Mouse (Mus musculus) naive thymus-derived CD4-positive, alpha-beta T cell, adult 2 months (primary cell): ENCODE measurements at regions not wholly inside any gene's neighbourhood (a gene's known extent, or its start where the extent isn't known, plus 50 kb on each side); places are given as distances from the start of the nearest gene placed in this dataset.
"Not testable (repeated sequence)": the region's sequence is repeated elsewhere in the genome, so short reads cannot be mapped to it uniquely, and the experiment has no call there.

Experiments used
- DNase-seq: peaks from one replicate; pipeline ENCODE4 v3.0.0-alpha.2; 2011; ENCODE audit warnings: low read depth

DNA sequence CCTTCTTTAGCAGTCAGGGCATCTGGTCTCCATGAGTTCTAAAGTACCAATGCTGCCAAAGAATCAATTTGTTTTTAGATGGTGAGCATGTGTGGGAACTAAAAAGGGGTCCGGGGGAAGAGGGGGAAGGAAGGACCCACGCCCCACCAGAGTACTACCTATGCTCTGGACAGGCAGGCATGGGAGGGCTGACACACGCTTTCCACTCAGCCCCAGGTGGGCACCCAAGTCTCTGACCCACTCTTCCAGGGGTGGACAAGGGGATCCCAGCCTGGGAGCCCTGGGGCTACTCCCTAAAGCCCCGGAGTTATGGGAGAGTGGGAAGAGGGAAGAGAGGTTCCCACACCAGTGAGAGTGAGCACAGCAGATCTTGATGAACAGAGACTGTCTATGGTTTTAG is 1446.9 kb downstream of the Zfp704 start:
- no peak for DNase-seq

DNA sequence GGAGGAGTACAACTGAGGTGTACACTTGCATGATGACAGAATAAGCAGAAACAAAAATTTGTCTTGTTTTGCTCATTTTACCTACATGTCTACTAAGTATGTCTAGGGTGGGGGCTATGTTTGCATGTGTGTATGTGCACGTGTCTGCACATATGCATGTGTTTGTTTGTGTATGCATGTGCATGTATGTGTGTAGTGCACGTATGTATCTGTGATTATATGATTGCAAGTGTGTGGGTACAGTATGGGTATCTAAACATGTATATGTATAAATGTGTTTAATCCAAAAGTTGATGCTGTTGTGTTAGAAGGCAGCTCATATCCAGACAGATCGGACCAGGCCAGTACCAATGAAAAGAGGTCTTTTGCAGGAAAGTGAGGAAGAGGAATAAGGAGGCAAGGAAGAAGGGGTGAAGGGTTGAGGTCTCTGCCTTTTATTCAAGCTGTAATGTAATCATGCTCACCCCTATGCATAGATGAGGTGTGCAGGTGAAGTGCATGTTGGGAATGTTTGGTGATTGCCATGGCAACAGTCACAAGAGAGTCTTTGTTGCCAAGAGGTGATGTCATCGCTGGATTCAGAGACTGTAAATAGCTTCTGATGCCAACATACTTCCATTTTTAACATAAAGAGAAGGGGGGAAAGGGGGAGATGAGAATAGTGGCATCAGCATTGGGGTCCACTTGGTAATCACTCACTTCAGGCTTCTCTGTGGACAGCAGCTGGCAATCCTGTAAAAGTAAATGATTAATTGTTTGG is 1447.7 kb downstream of the Zfp704 start:
- DNase-seq = no peak

DNA sequence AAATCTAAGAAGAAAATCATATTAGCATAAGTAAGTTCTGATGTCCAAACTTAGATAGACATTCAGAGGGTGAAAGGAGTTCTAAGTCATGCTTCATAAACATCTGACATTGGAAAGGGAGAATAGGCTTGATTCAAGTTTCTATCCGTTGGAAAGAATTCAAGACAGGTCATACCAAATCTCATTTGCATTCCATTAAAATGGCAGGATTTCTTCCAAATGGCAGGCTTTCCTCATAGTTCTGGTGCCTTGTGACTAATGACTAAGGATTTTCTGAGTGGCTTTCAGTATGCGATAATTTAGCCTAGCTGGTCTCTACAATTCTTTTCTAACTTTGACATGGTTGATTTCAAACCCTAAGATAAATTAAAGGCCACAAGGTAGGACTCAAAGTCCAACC is 1466.9 kb downstream of the Zfp704 start:
- DNase-seq = no peak

DNA sequence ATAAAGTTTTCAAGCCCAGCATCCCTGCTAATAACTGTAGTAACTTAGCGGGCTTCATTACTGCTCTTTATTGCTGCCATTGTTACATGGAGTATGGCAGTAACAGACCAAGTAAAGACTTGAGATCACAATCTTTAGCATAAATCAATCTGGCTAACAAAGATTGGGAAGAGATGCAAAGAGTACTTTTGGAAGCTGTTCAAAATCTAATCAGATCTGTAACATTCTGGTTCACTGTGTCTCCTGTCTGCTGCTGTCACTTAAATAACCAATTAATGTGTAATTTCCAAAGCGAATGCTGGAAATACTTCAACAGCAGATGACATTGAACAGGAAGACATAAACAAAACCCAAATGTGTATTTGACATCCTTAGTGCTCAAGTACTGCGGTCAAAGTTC is 1467.7 kb downstream of the Zfp704 start:
- DNase-seq = no peak

DNA sequence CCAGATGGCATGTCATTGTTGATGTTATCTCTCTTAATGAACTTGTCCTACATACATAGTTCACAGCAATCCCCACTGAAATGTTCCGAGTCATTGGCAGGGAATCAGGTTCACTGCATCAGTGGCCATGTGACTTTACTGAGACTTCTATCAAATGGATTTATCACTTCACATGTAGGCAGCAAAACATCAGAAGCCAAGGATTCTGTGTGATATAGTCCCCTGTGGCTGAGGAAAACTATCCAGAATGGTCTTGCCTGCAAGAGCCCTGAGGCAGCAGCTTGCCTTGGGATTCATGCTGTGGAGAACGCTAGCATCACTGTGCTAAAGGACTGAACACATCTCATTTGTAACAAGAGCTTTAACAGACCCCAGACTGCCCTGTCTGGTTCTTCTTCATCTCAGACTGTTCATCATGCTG is 1468.2 kb downstream of the Zfp704 start:
- no peak for DNase-seq

DNA sequence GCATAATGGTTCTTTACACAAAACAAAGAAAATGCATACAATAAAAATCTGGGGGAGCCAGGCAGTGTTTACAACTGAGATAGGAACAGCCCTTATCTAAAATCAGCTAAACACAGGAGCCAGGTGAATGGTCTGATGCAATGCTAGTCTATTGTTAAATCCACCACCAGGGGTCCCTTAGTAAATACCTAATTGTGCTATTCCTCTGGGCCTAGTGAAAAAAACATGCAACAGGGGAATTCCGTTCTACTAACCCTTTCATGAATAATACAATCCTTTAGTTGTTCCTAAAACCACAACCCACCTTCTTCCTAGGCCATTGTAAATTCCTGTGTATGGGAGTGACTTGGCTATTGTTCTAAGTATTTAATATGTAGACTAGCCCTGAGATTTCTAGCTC is 1486.2 kb downstream of the Zfp704 start:
- DNase-seq = not testable (repeated sequence)

DNA sequence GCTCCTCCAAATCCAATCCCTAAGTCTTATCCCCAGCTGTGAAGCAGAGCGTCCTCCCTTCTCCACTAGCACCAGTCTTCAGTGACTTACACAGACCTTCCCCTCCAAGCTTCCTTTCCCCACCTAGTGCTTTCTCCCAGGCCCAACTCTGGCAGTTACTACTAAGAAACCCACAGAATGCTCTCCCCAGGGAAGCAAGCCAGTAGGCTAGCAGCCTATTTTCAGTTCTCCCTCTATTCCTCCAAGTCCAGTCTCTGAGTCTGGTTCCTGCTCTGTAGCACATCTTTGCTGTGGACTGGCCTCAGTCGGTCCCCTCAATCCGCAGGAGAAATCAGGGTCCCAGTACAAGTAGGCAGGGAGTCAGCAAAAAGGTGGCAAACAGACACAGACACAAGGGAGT is 1486.7 kb downstream of the Zfp704 start:
- DNase-seq = no peak

DNA sequence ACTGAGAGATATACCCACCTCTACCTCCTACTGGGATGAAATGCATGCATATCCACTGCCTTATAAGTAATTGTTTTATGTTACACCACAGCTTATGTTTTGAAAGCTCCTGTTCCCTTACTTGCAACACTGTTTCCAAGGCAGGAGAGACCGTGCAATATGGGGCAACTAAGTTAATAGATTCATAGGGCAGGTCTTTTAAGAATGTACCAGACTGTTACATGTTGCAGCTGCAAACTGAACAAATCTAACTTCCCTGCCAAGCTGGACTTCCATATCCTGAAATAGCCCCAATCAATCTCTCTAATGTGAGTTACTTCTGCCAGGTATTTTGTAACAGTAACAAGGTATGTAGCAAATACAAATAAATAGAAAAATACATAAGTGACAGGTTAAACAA is 1478.0 kb upstream of the 1700008P02Rik start:
- DNase-seq = no peak

DNA sequence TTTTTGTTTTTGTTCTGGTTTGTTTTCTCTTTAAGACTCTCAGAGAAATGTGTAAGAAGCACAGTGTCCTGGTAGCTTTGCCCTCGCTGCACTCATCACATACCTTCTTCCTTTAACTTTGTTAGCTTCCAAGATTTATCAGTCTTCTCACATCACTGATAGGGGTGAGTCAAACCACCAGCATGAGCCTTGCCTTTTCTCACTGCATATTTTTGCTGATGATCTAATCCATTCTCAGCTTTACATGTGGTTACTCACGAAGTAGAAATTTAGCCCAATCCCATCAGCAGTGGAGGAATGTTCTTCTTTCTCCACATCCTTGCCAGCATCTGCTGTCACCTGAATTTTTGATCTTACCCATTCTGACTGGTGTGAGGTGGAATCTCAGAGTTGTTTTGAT is 1464.5 kb upstream of the 1700008P02Rik start:
- DNase-seq = no peak

DNA sequence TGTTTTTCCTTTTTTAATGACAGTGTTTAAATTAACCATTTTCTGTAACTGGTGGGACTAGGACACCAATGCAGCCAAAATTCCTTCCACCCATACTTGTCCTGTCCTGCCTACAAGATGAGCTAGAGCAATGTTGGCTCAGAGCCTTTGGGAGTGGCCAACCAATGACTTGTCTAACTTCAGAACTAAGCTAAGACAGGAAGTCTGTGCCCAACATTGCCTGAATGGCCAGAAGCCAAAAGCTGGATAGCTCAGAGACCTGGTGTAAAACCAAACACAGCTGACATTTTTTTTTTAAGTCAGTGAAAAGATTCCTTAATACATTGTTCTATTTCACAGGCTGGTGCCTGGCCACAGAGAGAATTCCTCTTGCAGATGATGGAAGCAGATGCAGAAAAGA is 1433.5 kb upstream of the 1700008P02Rik start:
- DNase-seq = no peak

DNA sequence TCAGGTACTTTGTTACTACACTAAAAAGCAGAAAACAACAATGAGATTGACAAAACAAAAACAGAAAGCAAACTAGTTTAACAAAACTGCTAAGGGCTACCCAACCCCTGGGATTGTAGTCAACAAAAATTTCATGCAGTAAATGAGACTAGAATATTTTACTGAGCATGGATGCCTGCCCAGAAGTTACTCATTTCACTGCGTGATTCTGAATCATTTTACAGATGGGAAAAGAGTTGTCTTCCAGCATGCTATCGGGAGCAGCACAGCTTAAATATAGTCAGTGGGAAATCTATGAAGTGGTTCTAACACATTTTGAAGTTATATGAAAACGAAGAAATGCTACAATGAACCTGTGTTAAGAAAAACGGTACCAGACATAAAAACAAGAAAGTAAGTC is 1430.9 kb upstream of the 1700008P02Rik start:
- DNase-seq = no peak

DNA sequence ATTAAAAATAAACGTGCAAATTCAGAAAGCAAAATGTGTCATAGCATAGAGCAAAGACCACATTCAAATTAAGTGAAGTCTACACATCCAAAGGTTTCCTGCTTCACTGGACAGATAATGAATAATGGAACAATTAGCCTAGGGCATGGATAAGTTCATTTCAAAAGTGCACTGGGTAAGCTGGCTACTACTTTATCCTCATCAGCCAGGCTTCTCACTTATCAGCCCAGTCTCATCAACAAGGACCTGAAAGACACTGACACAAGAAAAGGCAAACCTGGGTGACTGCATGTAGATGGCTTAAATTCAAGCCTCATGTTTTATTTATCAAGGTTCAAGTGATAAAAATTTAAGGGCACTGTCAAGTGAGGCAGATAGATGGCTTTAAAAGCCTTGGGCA is 1429.5 kb upstream of the 1700008P02Rik start:
- DNase-seq = no peak

DNA sequence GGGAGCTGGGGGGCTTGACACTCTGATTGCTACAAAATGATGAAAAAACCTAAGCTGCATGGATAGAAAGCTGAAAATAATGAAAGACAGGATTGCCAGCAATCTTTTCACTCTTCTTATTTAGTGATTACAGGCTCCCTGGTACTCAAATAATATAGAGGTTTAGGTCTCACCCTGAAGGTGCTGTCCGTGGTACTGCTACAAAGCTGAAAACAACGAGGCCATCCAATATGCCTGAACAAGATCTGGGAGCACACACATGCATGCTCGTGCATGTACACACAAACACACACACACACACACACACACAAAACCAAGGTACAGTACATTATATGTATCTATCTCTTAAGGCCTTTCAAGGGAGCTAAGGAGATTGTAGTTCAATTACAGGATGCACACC is 1426.1 kb upstream of the 1700008P02Rik start:
- DNase-seq = no peak

DNA sequence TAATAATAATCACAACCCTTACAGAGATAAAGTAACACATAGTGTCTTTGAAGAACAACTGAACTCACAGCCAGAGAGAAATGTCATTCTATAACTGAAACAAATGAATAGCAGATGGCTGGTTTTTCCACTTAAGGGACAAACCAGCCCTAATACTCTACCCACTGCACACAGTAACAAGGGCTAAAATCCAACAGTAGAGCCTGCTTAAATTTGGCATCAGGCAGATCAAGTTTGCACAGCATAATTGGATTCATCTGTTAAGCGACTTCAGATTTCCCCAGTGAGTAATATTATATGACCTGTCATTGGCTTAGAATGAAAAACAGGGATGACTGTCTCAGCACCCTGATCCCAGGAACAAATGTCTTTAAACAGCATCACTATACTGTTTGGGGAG is 1416.5 kb upstream of the 1700008P02Rik start:
- DNase-seq = no peak

DNA sequence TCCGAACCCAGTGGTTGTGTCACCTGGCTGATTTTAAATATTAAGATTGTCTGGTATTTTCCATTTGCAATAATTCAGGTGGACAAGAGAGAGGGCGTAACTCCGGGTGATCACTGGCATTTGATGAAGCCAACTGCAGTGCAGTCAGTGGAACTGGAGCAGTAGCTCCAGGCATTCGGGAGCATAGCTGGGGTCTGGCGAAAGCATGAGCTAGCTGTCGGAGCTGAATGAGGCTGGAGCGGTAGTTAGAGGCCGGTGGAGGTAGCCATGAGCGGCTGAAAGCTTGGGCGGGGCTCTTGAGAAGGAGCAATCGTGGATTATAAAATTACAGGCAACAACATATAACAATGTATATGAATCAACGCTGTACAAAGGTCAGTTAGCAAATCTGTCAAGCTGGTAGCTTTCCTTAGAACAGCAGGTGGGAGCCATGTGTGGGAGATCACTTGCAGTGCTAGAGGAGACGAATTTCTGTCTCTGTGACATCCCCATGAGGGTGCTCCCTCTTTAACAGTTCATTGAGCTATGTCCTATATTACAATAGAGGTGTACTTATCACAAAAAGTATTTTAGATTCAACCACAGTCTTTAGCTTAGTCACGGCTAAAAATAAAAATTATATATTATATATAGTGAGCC is 1415.0 kb upstream of the 1700008P02Rik start:
- no peak for DNase-seq

DNA sequence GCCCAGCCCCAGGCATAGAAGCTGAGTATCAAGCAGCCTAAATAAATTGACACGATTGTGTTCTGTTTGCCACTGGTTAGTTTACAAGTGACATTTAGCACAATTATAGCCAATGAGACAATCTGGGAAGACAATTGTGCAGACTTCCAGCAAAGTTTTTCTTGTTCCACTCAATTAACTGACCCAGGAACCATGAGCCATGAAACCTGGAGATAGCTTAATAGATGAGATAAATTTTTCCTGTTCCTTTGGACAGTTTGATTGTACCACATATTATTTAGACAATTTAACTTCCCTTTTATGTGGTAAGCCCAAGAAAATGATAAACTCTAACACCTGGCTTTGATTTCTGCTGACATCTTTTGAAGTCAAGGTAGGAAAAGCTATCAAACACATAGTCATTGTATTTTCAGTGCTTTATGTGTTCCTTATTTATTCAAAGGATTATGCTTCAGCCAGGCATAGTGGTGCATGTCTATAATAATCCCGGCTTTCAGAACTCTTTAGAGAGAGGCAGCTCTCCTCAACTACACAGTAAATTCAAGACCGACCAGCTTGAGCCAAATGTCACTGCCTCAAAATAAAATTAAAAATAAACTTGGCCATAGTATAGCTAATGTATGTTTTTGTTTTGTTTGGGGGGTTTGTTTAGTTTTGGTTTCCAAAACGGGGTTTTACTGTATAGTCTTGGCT is 1406.2 kb upstream of the 1700008P02Rik start:
- DNase-seq = no peak

DNA sequence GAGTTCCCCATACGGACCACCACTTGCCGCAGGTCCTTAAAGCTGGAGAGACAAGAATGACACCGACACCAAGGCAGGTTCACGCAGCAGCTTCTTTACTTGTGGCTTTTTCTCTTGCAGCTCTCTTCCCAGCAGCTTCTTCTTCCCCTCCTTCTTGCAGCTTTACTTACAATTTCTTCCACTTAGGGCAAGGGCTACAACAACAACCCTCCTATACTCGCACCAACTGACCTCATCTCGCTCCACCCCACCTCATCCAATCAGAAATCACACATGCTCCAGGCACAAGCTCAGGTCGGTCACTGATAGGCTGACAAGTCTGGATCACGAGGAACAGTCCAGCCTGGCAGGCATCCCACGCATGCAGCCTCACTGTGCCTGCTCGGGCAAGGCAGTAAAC is 1402.4 kb upstream of the 1700008P02Rik start:
- DNase-seq = no peak

DNA sequence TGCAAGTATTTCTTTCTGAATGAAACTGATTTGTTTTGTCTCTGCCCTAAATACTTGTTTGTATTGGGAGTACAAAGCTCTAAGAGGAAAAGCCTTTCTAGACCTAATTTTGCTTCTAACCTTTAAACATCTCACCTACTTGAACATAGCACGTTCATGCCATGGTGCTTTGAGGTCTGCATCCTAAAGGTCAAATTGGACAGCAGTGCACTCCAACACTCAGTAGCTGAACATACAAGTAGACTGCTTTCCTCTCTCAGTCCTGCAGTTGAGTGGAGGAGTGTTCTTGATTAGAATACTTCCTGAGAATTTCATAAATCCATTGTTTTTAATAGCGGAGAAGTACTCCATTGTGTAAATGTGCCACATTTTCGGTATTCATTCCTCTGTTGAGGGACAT is 1397.2 kb upstream of the 1700008P02Rik start:
- DNase-seq = no peak

DNA sequence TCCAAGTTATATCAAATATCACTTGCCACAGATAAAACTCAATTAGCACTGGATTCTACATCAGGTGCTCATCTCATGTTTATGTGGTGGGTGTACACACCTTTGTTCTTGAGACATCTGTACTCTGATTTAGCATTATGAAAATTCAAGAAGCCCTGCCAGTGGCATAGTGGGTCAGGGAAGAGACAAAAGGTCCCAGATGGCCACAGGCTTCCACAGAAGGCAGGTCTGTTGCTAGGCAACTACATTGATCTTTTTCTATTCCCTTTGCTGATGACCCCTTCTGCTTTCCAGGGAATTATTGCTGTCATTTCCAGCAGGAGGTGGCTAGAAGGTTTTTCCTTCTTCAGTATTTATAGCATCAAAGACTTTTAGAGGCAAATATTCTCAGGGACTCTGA is 1396.7 kb upstream of the 1700008P02Rik start:
- DNase-seq = no peak

DNA sequence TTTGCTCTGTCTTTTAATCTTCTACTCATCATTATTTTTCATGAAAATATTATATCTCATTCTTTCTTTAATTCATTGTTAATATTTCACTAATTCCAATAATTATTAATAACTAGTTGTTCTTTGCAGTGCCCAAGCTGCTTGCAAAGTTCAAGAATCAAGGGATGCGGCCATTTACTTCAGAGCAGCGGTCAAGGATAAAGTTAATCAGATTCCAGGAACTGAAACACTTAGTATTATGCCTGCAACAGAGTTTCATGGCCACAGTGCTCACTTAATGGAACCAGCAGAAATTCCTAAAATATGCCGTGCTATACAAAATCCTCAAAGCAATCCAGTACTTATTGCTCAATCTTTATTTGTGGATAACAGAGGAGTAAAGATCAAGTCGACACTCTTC is 1389.7 kb upstream of the 1700008P02Rik start:
- DNase-seq = no peak

DNA sequence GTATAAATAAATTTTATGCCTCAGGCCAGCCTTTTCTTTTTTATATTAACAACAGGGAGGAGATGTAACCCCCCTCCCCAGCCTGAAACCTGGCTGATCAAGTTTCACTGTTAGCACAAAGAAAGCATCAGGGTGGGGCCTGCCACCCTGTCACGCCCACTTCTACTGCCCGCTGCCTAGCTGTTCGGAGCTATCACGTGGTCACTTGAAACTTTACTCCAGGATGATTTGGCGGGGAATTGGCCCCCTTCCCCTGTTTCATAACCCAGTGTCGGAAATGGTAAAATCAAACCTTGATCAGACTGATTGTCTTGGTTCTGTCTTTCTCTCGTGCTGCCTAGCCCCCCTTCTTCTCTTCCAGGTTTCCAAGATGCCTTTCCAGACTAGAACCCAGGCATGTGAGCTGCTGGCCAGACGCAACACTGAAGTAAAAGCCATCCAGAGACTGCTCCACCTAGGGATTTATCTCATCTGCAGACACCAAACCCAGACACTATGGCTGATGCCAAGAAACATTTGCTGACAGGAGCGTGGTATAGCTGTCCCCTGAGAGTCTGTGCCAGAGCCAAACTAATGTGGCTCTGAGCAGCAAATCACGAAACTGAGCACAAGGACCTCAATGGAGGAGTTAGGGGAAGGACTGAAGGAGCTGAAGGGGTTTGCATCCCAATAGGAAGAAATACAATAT is 1386.6 kb upstream of the 1700008P02Rik start:
- DNase-seq = no peak

DNA sequence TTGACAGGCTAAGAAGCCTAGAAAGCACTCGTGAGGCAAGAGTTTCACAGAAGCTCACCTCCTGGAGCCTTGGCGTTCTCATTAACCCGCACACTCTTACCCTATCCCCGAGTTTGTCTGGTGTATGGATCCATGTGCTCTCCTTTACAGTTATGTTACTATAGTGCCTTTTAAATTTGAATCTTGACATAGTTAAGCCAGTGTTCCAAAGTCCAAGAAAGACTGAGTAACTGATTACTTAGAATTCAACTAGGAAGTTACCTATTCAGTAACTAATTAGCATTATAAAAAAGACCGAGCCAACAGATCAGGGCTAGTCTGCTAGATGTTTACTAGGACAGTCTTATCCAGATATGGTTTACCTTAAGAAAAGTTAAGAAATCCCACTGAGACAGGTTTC is 1386.0 kb upstream of the 1700008P02Rik start:
- DNase-seq = no peak

DNA sequence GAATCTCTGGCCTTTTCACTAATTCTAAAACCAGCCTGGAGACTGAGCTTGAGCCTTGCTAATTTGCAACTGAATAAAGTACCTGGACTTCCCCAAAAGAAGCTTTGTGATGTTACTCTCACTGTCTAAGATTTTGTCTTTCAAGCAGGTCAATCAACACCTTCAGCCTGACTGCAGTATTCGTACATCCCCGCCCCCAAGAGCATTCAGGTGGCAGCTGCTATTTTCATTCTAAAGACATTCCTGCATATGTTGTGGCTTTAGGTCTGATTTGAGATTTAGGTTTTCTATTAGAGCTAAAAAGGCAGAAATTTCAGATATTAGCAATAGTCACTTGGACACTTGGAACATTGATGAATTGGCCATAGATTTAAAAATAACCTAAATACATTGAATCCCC is 1385.4 kb upstream of the 1700008P02Rik start:
- DNase-seq = not testable (repeated sequence)
